In genomic region chr10:42680582-42681001, GRCm38 (mm10) we compare ENCODE assay signal across 8 mouse cellular contexts.
A peak's percentile ranks its signal among the peaks of the same experiment; 100 is the strongest.
DNase-seq lines count a peak whose midpoint lies in the region; ATAC-seq and TF ChIP-seq lines count a peak whose summit lies in the region.

No protein-coding gene starts in this region.

- H3K9ac ChIP-seq in stomach, embryonic 15.5 days: no peak overlapping the region
- H3K9ac ChIP-seq in stomach, postnatal 0 days (ENCODE audit: low read length): no peak overlapping the region
- H3K9ac ChIP-seq in embryonic facial prominence, embryonic 14.5 days (ENCODE audit: low read depth, low read length): no peak overlapping the region
- no peak overlapping the region for H3K9ac ChIP-seq in liver, adult 2 months (ENCODE audit: low read depth, low read length)

- 0 out of 2 replicates have a peak, but pooled peaks cover 3% of the 10 kb centered on the region for H3K36me3 ChIP-seq in stomach, embryonic 15.5 days
- no peaks in the 10 kb centered on the region for H3K36me3 ChIP-seq in stomach, postnatal 0 days (ENCODE audit: control insufficient read depth, insufficient read depth, low read length)
- no peaks in the 10 kb centered on the region for H3K36me3 ChIP-seq in embryonic facial prominence, embryonic 14.5 days (ENCODE audit: control insufficient read depth, insufficient read depth, low read length)
- peaks cover 5% of the 10 kb centered on the region; the same call in 1 of the 2 replicates for H3K36me3 ChIP-seq in liver, adult 2 months (ENCODE audit: control insufficient read depth, insufficient read depth, low read length)
- H3K36me3 ChIP-seq in splenic B cell, adult 2 months (ENCODE audit: control insufficient read depth, insufficient read depth, low read length, poor library complexity, severe bottlenecking): 0 out of 2 replicates have a peak, but pooled peaks cover 2% of the 10 kb centered on the region

- DNase-seq in stomach, postnatal 0 days (ENCODE audit: low spot score): no peak
- DNase-seq in embryonic facial prominence, embryonic 14.5 days (ENCODE audit: low spot score): no peak
- peak; percentile 18 for DNase-seq in liver, adult 2 months (ENCODE audit: extremely low read depth, low read depth, low spot score)
- peak; percentile 54 for DNase-seq in splenic B cell, adult 2 months (ENCODE audit: low read depth, low spot score)
- no peak for DNase-seq in cerebellum, postnatal 4 days (ENCODE audit: low spot score in 2 of 2)
- DNase-seq in cerebellum, adult 18-20 months: no peak
- no peak for DNase-seq in kidney, postnatal 25 days

- WGBS in stomach, embryonic 15.5 days: 16% methylated on average over 6 of the region's 6 CpGs
- 19% methylated on average over 6 of the region's 6 CpGs for WGBS in stomach, postnatal 0 days
- 15% methylated on average over 6 of the region's 6 CpGs for WGBS in embryonic facial prominence, embryonic 14.5 days
- 50% methylated on average over 6 of the region's 6 CpGs for WGBS in liver, adult 2 months

- peaks cover 5% of the 10 kb centered on the region; the same call in 1 of the 2 replicates for H3K79me2 ChIP-seq in liver, adult 2 months (ENCODE audit: control insufficient read depth, insufficient read depth, low read length)

- no peak for TF ChIP-seq EP300 in stomach, postnatal 0 days (optimal IDR thresholded peaks at IDR 0.05)

- peak overlapping the region; percentile 84; the same call in 1 of the 2 replicates for H3K4me2 ChIP-seq in stomach, embryonic 15.5 days
- H3K4me2 ChIP-seq in stomach, postnatal 0 days (replicated peaks; ENCODE audit: low read depth): no peak overlapping the region
- H3K4me2 ChIP-seq in embryonic facial prominence, embryonic 14.5 days (ENCODE audit: low read depth, low read length): peak overlapping the region; percentile 20; the same call in 1 of the 2 replicates

- 0 out of 2 replicates have a peak, but pooled peaks cover 8% of the 10 kb centered on the region for H3K4me1 ChIP-seq in stomach, embryonic 15.5 days
- H3K4me1 ChIP-seq in stomach, postnatal 0 days (replicated peaks; ENCODE audit: control insufficient read depth, insufficient read depth): no peaks in the 10 kb centered on the region
- H3K4me1 ChIP-seq in embryonic facial prominence, embryonic 14.5 days (ENCODE audit: control insufficient read depth, insufficient read depth, low read length): peaks cover 10% of the 10 kb centered on the region
- peaks cover 7% of the 10 kb centered on the region; the same call in 1 of the 2 replicates for H3K4me1 ChIP-seq in liver, adult 2 months (ENCODE audit: control insufficient read depth, insufficient read depth, low read length)

- H3K4me3 ChIP-seq in stomach, embryonic 15.5 days (replicated peaks): no peak overlapping the region
- no peak overlapping the region for H3K4me3 ChIP-seq in stomach, postnatal 0 days (ENCODE audit: low read depth, low read length)
- no peak overlapping the region; the same call in 1 of the 2 replicates for H3K4me3 ChIP-seq in embryonic facial prominence, embryonic 14.5 days (ENCODE audit: low read depth, low read length)
- no peak overlapping the region for H3K4me3 ChIP-seq in liver, adult 2 months (ENCODE audit: insufficient read depth, low read depth, low read length)

- ATAC-seq in stomach, embryonic 15.5 days (ENCODE audit: insufficient read depth, low FRiP score, low read depth): no peak
- ATAC-seq in stomach, postnatal 0 days (ENCODE audit: low FRiP score, low TSS enrichment): no peak
- ATAC-seq in embryonic facial prominence, embryonic 14.5 days (ENCODE audit: low read depth): no peak

- no peaks in the 10 kb centered on the region for H3K27me3 ChIP-seq in stomach, embryonic 15.5 days (replicated peaks)
- no peaks in the 10 kb centered on the region for H3K27me3 ChIP-seq in stomach, postnatal 0 days (ENCODE audit: control insufficient read depth, insufficient read depth, low read length)
- H3K27me3 ChIP-seq in embryonic facial prominence, embryonic 14.5 days (replicated peaks; ENCODE audit: control insufficient read depth, insufficient read depth, low read length): peaks cover 8% of the 10 kb centered on the region; the same call in 1 of the 2 replicates
- no peaks in the 10 kb centered on the region for H3K27me3 ChIP-seq in liver, adult 2 months (ENCODE audit: control insufficient read depth, insufficient read depth, low read length)
- H3K27me3 ChIP-seq in splenic B cell, adult 2 months (ENCODE audit: control insufficient read depth, insufficient read depth, low read length, poor library complexity, severe bottlenecking): no peaks in the 10 kb centered on the region

- TF ChIP-seq POLR2A in liver, adult 2 months (IDR thresholded peaks at IDR 0.05; ENCODE audit: extremely low read depth, insufficient read depth, low read length): no peak

- H3K9me3 ChIP-seq in stomach, embryonic 15.5 days: no peaks in the 10 kb centered on the region
- no peaks in the 10 kb centered on the region for H3K9me3 ChIP-seq in stomach, postnatal 0 days (ENCODE audit: control insufficient read depth, low read length)
- H3K9me3 ChIP-seq in embryonic facial prominence, embryonic 14.5 days (ENCODE audit: control insufficient read depth, low read length): no peaks in the 10 kb centered on the region

- no peak for TF ChIP-seq CTCF in stomach, postnatal 0 days (IDR thresholded peaks at IDR 0.05; ENCODE audit: low read depth)
- no peak for TF ChIP-seq CTCF in liver, adult 2 months (IDR thresholded peaks at IDR 0.05; ENCODE audit: low read depth, low read length)

- no peak overlapping the region for H3K27ac ChIP-seq in stomach, embryonic 15.5 days
- no peak overlapping the region for H3K27ac ChIP-seq in stomach, postnatal 0 days (replicated peaks)
- no peak overlapping the region for H3K27ac ChIP-seq in embryonic facial prominence, embryonic 14.5 days (replicated peaks; ENCODE audit: low read depth, low read length)
- no peak overlapping the region for H3K27ac ChIP-seq in liver, adult 2 months (replicated peaks; ENCODE audit: insufficient read depth, low read depth, low read length)

Comparison
In these comparisons a context has a peak if more than half of its experiments do, and no peak if none do; other contexts are left out.
1. DNase-seq: peak in liver, adult 2 months (single experiment) and splenic B cell, adult 2 months (single experiment); none in stomach, postnatal 0 days (single experiment), embryonic facial prominence, embryonic 14.5 days (single experiment), cerebellum, postnatal 4 days (0 of 2), cerebellum, adult 18-20 months (0 of 2) and kidney, postnatal 25 days (0 of 2).